Mouse (Mus musculus) forebrain, embryonic 11.5 days (tissue): Measurements from ENCODE around the gene Kifc5b. TPM values are rescaled to one million over a fixed set of nuclear protein-coding genes. Genes with fewer than 3 reads are reported as not detected.
A peak's percentile ranks its signal among the peaks of the same experiment; 100 is the strongest.

ENCODE experiments used
- ATAC-seq: fragments of 200-750 bp; cut with Nextera tagmentation; replicated peaks from 2 replicates; pipeline ENCODE4 v1.8.0; 2017; ENCODE audit warnings: moderate TSS enrichment; ENCODE audit not compliant: low FRiP score
- DNase-seq: peaks from one replicate; pipeline ENCODE4 v3.0.0-alpha.2; 2017; ENCODE audit warnings: low spot score
- H3K27ac ChIP-seq: fragments of 300-500 bp; sonication (generic); 2 replicates; pipeline ENCODE4 v1.5.1; 2014; ENCODE audit warnings: low read depth, low read length
- H3K27me3 ChIP-seq: fragments of 300-500 bp; sonication (generic); 2 replicates; pipeline ENCODE4 v1.6.1; 2014; ENCODE audit warnings: mild to moderate bottlenecking, low read length, mixed read lengths; ENCODE audit not compliant: control insufficient read depth, insufficient read depth
- H3K36me3 ChIP-seq: fragments of 300-500 bp; sonication (generic); 2 replicates; pipeline ENCODE4 v1.6.1; 2014; ENCODE audit warnings: mild to moderate bottlenecking, low read length, moderate library complexity, mixed read lengths; ENCODE audit not compliant: control insufficient read depth, insufficient read depth
- H3K4me1 ChIP-seq: fragments of 300-500 bp; sonication (generic); replicated peaks from 2 replicates; pipeline ENCODE4 v1.6.1; 2014; ENCODE audit warnings: low read length, mixed read lengths; ENCODE audit not compliant: control insufficient read depth, insufficient read depth
- H3K4me2 ChIP-seq: fragments of 300-500 bp; sonication (generic); 2 replicates; pipeline ENCODE4 v1.6.1; 2014; ENCODE audit warnings: low read depth, mild to moderate bottlenecking, low read length, moderate library complexity, mixed read lengths; ENCODE audit not compliant: severe bottlenecking
- H3K4me3 ChIP-seq: fragments of 300-500 bp; sonication (generic); 2 replicates; pipeline ENCODE4 v1.5.1; 2014; ENCODE audit warnings: low read depth, low read length
- H3K9ac ChIP-seq: fragments of 300-500 bp; sonication (generic); 2 replicates; pipeline ENCODE4 v1.6.1; 2014; ENCODE audit warnings: low read length
- H3K9me3 ChIP-seq: fragments of 300-500 bp; sonication (generic); 2 replicates; pipeline ENCODE4 v1.6.1; 2016; ENCODE audit warnings: low read length, mixed read lengths; ENCODE audit not compliant: control insufficient read depth
- WGBS: fragments of 180-500 bp; shearing (Covaris S2); extraction: QIAGEN DNeasy Blood & Tissue Kit; methylation state at CpG from one replicate; pipeline ENCODE4 v1.1.7; 2014; 5-methylcytosine and 5-hydroxymethylcytosine counted together
- polyA plus RNA-seq: library from polyadenylated mRNA; unstranded; fragments of >200 nt; fragmentation: Nextera tagmentation; extraction: Ambion mirVana; gene quantifications from 2 replicates; pipeline ENCODE4 v1.2.1, GENCODE M21; 2014

The Kifc5b gene
- 11.1 and 11.3 TPM in 2 replicates for polyA plus RNA-seq

DNA sequence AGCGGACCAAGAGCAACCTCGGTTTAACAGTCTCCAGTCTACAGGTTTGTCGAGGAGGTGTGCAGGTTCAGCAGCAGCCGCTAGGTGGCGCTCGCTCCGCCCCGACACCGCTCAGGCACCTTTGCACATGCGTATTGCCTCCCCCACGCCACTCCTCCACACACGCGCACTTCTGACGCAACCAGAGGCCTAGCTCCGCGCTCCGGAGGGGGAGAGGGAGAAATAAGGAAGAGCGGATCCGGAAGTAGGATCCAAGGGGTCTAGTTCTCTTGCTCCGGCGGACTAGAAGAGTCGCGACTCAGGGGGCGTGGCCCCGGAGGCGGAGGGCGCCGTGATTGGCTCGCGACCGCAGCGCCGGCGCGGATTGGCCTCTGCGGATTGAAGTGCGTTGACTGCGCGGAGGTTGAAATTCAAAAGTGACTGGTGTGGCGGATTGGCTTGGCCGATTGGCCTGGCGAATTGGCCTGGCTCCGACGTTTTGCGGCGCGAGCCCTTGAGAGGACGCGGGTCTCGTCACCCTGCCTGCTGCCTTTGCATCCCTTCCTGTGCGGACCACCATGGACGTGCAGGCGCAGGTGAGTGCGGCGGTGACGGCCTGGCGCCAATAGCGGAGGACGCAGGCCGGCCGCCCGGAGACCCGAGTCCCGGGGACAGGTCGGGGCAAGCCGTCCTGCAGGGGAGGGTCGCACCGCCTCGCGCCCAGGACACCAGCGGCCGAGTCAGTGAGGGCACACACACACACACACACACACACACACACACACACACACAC lies at the start of gene Kifc5b:
Gene Kifc5b (plus strand): TSS at position 381 of the 772 bp plus-strand sequence.
- Histone ChIP-seq H3K27me3 (no peaks in the 10 kb centered on the region), H3K4me2 (peak within 1 kb of the TSS; percentile 59), H3K27ac (no peak within 1 kb of the TSS), H3K4me1 (peaks cover 2% of the 10 kb centered on the region; the same call in 1 of the 2 replicates), H3K9ac (peak within 1 kb of the TSS; percentile 67), H3K4me3 (peak within 1 kb of the TSS; percentile 65), H3K9me3 (no peaks in the 10 kb centered on the region), H3K36me3 (no peaks in the 10 kb centered on the region)
- under 1% methylated on average over 70 of the region's 72 CpGs for WGBS
- ATAC-seq (peak; percentile 98), DNase-seq (peak; percentile 100)

DNA sequence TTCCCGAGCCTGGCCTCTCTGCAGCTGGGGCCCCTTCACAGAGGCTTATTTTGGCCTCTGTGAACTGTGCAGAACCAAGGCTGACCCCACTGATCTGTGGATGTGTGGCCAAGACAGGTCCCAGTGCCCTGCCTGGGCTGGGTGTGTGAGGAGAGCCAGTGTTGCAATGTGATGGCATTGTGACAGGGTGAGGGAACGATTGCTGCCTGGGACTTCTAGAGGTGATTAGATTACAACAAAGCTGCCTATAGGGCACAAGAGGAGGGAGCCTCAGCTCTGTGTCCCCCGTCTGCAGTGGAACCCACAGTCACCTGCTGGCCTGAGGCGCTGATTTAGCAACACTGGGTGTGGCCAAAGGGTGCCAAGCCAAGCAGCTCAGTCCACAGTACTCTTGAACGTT lies 48.1 kb upstream of the Kifc5b start:
- H3K4me3 ChIP-seq: no peak overlapping the region
- no peak for ATAC-seq
- 26% methylated on average over 5 of the region's 5 CpGs for WGBS

DNA sequence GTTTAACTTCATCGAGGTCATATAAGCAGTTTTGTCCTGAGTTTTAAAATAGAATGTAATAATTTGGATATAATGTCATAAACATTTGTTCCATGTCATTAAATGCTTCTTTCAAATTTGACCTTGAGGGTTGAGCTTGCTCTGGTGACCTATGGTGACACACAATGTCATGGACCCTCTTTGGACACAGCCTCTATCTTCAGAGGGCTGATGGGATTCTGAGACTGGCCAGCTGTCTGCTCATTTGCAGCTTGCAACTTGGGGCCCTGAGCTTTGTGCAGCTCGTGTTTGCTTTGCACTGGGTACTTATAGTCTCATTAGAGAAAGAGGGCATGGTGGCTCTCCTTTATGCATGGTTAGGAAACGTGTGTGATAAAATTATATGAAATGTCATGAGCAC lies 44.0 kb upstream of the Kifc5b start:
- 72% methylated on average over 3 of the region's 3 CpGs for WGBS
- DNase-seq: no peak
- Histone ChIP-seq H3K9ac (no peak overlapping the region), H3K9me3 (no peaks in the 10 kb centered on the region), H3K27me3 (no peaks in the 10 kb centered on the region), H3K4me2 (no peak overlapping the region), H3K4me1 (no peaks in the 10 kb centered on the region), H3K36me3 (no peaks in the 10 kb centered on the region), H3K27ac (no peak overlapping the region), H3K4me3 (no peak overlapping the region)
- ATAC-seq: no peak

More for the DNA sequence above, 48.1 kb upstream of the Kifc5b start:
- H3K4me1 ChIP-seq: no peaks in the 10 kb centered on the region
- no peak overlapping the region for H3K27ac ChIP-seq
- no peaks in the 10 kb centered on the region for H3K27me3 ChIP-seq
- H3K4me2 ChIP-seq: no peak overlapping the region
- H3K9me3 ChIP-seq: no peaks in the 10 kb centered on the region
- no peaks in the 10 kb centered on the region for H3K36me3 ChIP-seq
- H3K9ac ChIP-seq: 0 out of 2 replicates have a peak overlapping the region, but pooled peaks have one; percentile 7
- no peak for DNase-seq

DNA sequence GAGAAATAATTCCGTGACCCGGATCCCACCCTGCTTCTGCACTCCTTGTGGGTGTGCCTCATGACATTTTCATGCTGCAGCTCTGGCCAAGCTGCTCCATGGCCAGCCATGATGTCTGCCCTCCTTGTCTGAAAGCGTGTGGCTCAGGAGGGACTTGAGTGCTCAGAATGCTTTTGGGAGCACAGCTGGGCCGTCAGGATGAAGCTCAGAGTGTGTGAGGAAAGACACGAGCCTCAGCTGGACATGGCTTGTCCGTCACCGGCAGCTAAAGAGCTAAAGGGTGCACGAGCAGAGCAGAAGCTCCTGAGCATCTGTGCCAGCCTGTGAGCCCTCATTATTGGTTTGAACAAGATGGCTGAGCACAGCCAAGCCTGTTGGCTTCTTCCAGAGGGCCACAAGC lies 43.4 kb upstream of the Kifc5b start:
- DNase-seq (no peak), ATAC-seq (no peak)
- WGBS: 78% methylated on average over 8 of the region's 8 CpGs
- no peak overlapping the region for H3K4me3 ChIP-seq
- H3K9me3 ChIP-seq: no peaks in the 10 kb centered on the region
- no peak overlapping the region for H3K27ac ChIP-seq
- H3K9ac ChIP-seq: no peak overlapping the region
- no peak overlapping the region for H3K4me2 ChIP-seq
- H3K27me3 ChIP-seq: no peaks in the 10 kb centered on the region
- H3K36me3 ChIP-seq: no peaks in the 10 kb centered on the region
- H3K4me1 ChIP-seq: no peaks in the 10 kb centered on the region

DNA sequence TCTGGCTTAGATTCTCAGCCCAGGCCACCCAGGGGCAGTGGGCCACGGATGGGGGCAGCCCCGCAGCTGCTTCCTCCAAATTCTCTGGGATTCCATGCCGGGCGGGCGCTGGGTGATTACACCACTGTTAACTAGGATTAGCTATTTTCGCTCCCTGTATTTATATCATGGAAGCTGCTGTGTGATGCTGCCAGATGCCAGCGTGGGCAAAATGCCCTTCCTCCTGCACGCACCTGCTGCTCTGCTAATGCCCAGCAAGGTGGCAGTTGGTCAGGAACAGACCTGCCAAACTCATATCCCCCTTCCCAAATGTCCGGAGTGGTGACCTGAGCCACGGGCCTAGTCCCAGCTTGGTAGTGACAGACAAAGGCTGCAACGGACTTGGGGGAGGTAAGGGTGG lies 42.3 kb upstream of the Kifc5b start:
- ATAC-seq: no peak
- H3K36me3 ChIP-seq: no peaks in the 10 kb centered on the region
- no peak overlapping the region for H3K4me2 ChIP-seq
- no peak overlapping the region for H3K27ac ChIP-seq
- H3K27me3 ChIP-seq: no peaks in the 10 kb centered on the region
- H3K4me3 ChIP-seq: no peak overlapping the region
- no peaks in the 10 kb centered on the region for H3K9me3 ChIP-seq
- 66% methylated on average over 11 of the region's 11 CpGs for WGBS
- no peak for DNase-seq
- no peak overlapping the region for H3K9ac ChIP-seq
- no peaks in the 10 kb centered on the region for H3K4me1 ChIP-seq

DNA sequence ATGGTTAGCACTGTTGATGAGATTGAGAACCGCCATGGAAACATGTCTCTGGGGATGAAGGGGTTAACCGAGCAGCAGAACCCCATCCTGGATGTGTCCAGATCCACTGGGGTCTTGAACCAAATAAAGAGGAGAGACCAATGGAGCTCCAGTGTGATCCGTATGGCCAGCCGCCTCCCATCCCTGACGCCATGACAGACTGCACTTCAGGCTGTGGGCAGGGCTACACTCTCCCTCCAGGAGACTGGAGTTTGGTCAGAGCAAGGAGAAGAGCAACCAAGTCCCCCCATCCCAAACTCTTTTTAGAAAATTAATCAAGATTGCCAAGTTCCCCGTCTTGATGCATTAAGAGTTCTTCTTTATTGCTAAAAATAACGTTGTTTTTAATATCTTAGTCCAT lies 39.0 kb upstream of the Kifc5b start:
- Histone ChIP-seq H3K36me3 (no peaks in the 10 kb centered on the region), H3K4me1 (no peaks in the 10 kb centered on the region), H3K9ac (no peak overlapping the region), H3K27ac (no peak overlapping the region), H3K9me3 (no peaks in the 10 kb centered on the region), H3K4me2 (no peak overlapping the region), H3K27me3 (no peaks in the 10 kb centered on the region), H3K4me3 (no peak overlapping the region)
- ATAC-seq (no peak), DNase-seq (no peak)
- WGBS: 85% methylated on average over 7 of the region's 7 CpGs

DNA sequence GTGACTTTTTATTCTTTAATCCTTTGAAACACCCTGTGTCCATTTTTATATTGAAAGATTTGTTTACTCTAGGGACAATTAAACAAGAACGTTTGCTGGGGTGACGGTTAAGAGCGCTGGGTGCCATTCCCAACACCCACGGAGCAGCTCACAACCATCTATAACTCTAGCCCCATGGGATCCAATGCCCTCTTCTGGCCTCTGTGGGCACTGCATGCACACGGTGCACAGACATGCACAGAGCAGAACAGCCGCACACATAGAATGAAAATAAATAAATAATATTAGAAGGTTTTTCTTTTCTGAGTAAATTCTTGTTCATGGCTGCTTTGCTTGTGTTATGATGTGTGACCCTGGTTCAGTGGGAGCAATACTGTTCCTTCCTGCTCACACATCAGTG lies 37.7 kb upstream of the Kifc5b start:
- Histone ChIP-seq H3K9me3 (no peaks in the 10 kb centered on the region), H3K27ac (no peak overlapping the region), H3K9ac (no peak overlapping the region), H3K4me2 (no peak overlapping the region), H3K4me3 (no peak overlapping the region), H3K36me3 (no peaks in the 10 kb centered on the region), H3K27me3 (no peaks in the 10 kb centered on the region), H3K4me1 (no peaks in the 10 kb centered on the region)
- WGBS: 90% methylated on average over 6 of the region's 6 CpGs
- DNase-seq (no peak), ATAC-seq (no peak)

DNA sequence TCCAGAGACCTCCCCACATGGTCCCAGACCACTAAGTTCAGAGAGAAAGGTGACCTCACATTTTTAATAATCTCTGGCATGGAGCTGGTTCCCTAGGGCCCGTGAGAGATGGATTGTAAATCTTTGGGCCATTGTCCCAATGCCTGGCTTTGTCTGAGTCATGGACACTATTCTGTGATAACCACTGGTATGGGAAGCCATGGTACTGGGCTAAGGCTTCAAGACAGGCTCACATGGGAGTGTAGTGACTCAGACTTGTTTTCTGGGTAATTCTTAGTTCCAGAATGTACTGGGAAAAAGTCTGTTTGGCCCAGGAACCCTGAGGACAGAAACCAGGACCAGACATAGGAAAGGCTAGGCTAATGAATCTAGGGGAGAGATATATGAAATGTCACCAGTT lies 34.2 kb upstream of the Kifc5b start:
- no peak overlapping the region for H3K27ac ChIP-seq
- no peaks in the 10 kb centered on the region; the same call in 1 of the 2 replicates for H3K27me3 ChIP-seq
- no peak overlapping the region for H3K4me2 ChIP-seq
- no peaks in the 10 kb centered on the region for H3K36me3 ChIP-seq
- no peak for ATAC-seq
- H3K9ac ChIP-seq: no peak overlapping the region
- WGBS: 90% methylated on average over 1 of the region's 1 CpGs
- H3K9me3 ChIP-seq: no peaks in the 10 kb centered on the region
- H3K4me3 ChIP-seq: no peak overlapping the region
- no peak for DNase-seq
- peaks cover 4% of the 10 kb centered on the region for H3K4me1 ChIP-seq

DNA sequence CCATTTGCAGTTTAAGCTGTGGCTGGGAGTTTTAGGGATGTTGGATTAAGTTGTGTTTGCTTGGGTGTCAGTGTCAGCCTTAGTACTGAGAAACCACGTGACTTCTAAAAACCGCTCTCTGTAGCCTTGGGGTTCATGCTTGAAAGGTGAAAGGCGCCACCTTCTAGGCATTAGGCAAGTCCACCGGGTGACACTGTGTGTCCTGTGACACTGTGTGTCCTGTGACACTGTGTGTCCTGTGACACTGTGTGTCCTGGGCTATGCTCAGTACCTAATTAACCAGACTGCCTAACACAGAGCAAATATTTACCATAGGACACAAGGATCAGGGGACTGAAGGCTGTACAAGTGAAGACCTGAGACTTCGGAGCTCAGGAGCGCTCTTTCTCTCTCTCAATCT lies 33.3 kb upstream of the Kifc5b start:
- Histone ChIP-seq H3K27ac (no peak overlapping the region), H3K4me1 (peaks cover 4% of the 10 kb centered on the region), H3K4me2 (no peak overlapping the region), H3K9me3 (no peaks in the 10 kb centered on the region), H3K4me3 (no peak overlapping the region), H3K9ac (no peak overlapping the region), H3K36me3 (no peaks in the 10 kb centered on the region), H3K27me3 (no peaks in the 10 kb centered on the region; the same call in 1 of the 2 replicates)
- ATAC-seq (no peak), DNase-seq (no peak)
- 74% methylated on average over 6 of the region's 6 CpGs for WGBS
